Mouse (Mus musculus) ES-E14 (cell line): ENCODE measurements at regions not wholly inside any gene's neighbourhood (a gene's known extent, or its start where the extent isn't known, plus 50 kb on each side); places are given as distances from the start of the nearest gene placed in this dataset.

Source experiments
- DNase-seq: peaks from one replicate; pipeline ENCODE4 v3.0.0-alpha.2; 2013; ENCODE audit warnings: low read depth, low spot score
- H3K27ac ChIP-seq: 2 replicates; pipeline ENCODE4 v1.5.1; 2012; ENCODE audit warnings: low read depth, mild to moderate bottlenecking, low read length, moderate library complexity, mixed read lengths; ENCODE audit not compliant: poor library complexity, insufficient read depth, severe bottlenecking
- H3K36me3 ChIP-seq: 2 replicates; pipeline ENCODE4 v1.6.1; 2012; ENCODE audit warnings: mild to moderate bottlenecking, low read length, moderate library complexity, mixed read lengths; ENCODE audit not compliant: control insufficient read depth, poor library complexity, insufficient read depth, severe bottlenecking
- H3K4me1 ChIP-seq, 2 experiments: fragments of 150-350 bp in 1 of 2; sonication (generic) in 1 of 2; 2 replicates each; pipeline ENCODE4 v1.6.1; 2012; ENCODE audit warnings: low read length in 2 of 2, mild to moderate bottlenecking in 1 of 2, mixed read lengths in 1 of 2; ENCODE audit not compliant: control insufficient read depth in 2 of 2, insufficient read depth in 2 of 2, poor library complexity in 1 of 2
- H3K4me3 ChIP-seq, 2 experiments: fragments of 150-350 bp in 1 of 2; sonication (generic) in 1 of 2; 2 replicates each; pipeline ENCODE4 v1.5.1; 2012; ENCODE audit warnings: low read length in 2 of 2, low read depth in 1 of 2, mild to moderate bottlenecking in 1 of 2, mixed read lengths in 1 of 2; ENCODE audit not compliant: insufficient read depth in 1 of 2, poor library complexity in 1 of 2, severe bottlenecking in 1 of 2
- H3K9ac ChIP-seq: 2 replicates; pipeline ENCODE4 v1.6.1; 2012; ENCODE audit warnings: low read depth, mild to moderate bottlenecking, low read length, mixed read lengths; ENCODE audit not compliant: poor library complexity, insufficient read depth, severe bottlenecking
- H3K9me3 ChIP-seq: fragments of 150-350 bp; sonication (generic); 2 replicates; pipeline ENCODE4 v1.6.1; 2012; ENCODE audit warnings: low read depth, mild to moderate bottlenecking, low read length; ENCODE audit not compliant: control insufficient read depth, insufficient read depth
- CHD2 ChIP-seq: IDR thresholded peaks from 2 replicates; pipeline ENCODE4 v1.6.1; 2014; ENCODE audit warnings: mild to moderate bottlenecking, low read depth, low read length, inconsistent platforms
- HCFC1 ChIP-seq: IDR thresholded peaks from 2 replicates; pipeline ENCODE4 v1.6.1; 2012; ENCODE audit warnings: low read length, inconsistent platforms, borderline replicate concordance; ENCODE audit not compliant: insufficient read depth
- MAFK ChIP-seq: IDR thresholded peaks from 2 replicates; pipeline ENCODE4 v1.6.1; 2014; ENCODE audit warnings: mild to moderate bottlenecking, low read depth, low read length, inconsistent platforms; ENCODE audit not compliant: insufficient read depth
- ZC3H11A ChIP-seq: IDR thresholded peaks from 2 replicates; pipeline ENCODE4 v1.6.1; 2012; ENCODE audit warnings: low read depth, mild to moderate bottlenecking, inconsistent platforms, low read length, borderline replicate concordance
- ZNF384 ChIP-seq: IDR thresholded peaks from 2 replicates; pipeline ENCODE4 v1.6.1; 2012; ENCODE audit warnings: low read depth, low read length, inconsistent platforms
- in situ Hi-C, 2 experiments: fragments of 600-800 bp; cut with MboI; formaldehyde crosslinking; loops; one replicate each; pipeline ENCODE4 v1.15.1; 2025; ENCODE audit warnings: low sequenced_read_pairs in 2 of 2, inconsistent platforms in 1 of 2; ENCODE audit not compliant: unreplicated experiment in 2 of 2

- no peaks in the 10 kb centered on the region for H3K36me3 ChIP-seq
- TF ChIP-seq HCFC1 (no peak), CHD2 (no peak), MAFK (no peak), ZNF384 (no peak), ZC3H11A (no peak)
- in situ Hi-C loops, result loop anchor here in 1 of 2 experiments (25.0 kb wide), 1 partner anchor 480 kb away; no protein-coding TSS in a partner anchor
- no peak overlapping the region for H3K4me3 ChIP-seq
- no peak overlapping the region for H3K27ac ChIP-seq
- no peaks in the 10 kb centered on the region for H3K4me1 ChIP-seq
- no peaks in the 10 kb centered on the region for H3K9me3 ChIP-seq
- no peak overlapping the region for H3K9ac ChIP-seq
- DNase-seq, result peak; percentile 24
Measured at GRCm38 (mm10) chr12:37632368-37632767, 185.2 kb upstream of the Dgkb start.

- no peak overlapping the region for H3K9ac ChIP-seq
- H3K27ac ChIP-seq, result no peak overlapping the region
- in situ Hi-C loops, result loop anchor here in 1 of 2 experiments (25.0 kb wide), 1 partner anchor 479 kb away; no protein-coding TSS in a partner anchor
- H3K4me1 ChIP-seq, result no peaks in the 10 kb centered on the region
- no peaks in the 10 kb centered on the region for H3K9me3 ChIP-seq
- DNase-seq, result no peak
- no peak overlapping the region for H3K4me3 ChIP-seq
- no peaks in the 10 kb centered on the region for H3K36me3 ChIP-seq
- TF ChIP-seq MAFK (no peak), HCFC1 (no peak), ZNF384 (no peak), CHD2 (no peak), ZC3H11A (no peak)
Measured at GRCm38 (mm10) chr12:37633286-37633685, 184.2 kb upstream of the Dgkb start.

GRCm38 (mm10) chr12:37646186-37646585 lies 171.3 kb upstream of the Dgkb start:
- no peak overlapping the region for H3K27ac ChIP-seq
- H3K4me3 ChIP-seq, result no peak overlapping the region
- DNase-seq, result no peak
- H3K4me1 ChIP-seq, result no peaks in the 10 kb centered on the region
- no peaks in the 10 kb centered on the region for H3K36me3 ChIP-seq
- no peak for TF ChIP-seq CHD2
- TF ChIP-seq ZC3H11A, result no peak
- no peak for TF ChIP-seq ZNF384
- no peak for TF ChIP-seq HCFC1
- no peak for TF ChIP-seq MAFK
- no peaks in the 10 kb centered on the region for H3K9me3 ChIP-seq
- in situ Hi-C loops, result loop anchor here in 1 of 2 experiments (25.0 kb wide), 1 partner anchor 466 kb away; no protein-coding TSS in a partner anchor
- H3K9ac ChIP-seq, result no peak overlapping the region

- Histone ChIP-seq H3K4me1 (no peaks in the 10 kb centered on the region), H3K9me3 (0 out of 2 replicates have a peak, but pooled peaks cover 1% of the 10 kb centered on the region), H3K27ac (no peak overlapping the region), H3K4me3 (no peak overlapping the region), H3K36me3 (no peaks in the 10 kb centered on the region), H3K9ac (no peak overlapping the region)
- DNase-seq, result no peak
- TF ChIP-seq MAFK (no peak), HCFC1 (no peak), ZNF384 (no peak), ZC3H11A (no peak), CHD2 (no peak)
- in situ Hi-C loops, result no loop called here
Measured at GRCm38 (mm10) chr12:37653287-37653686, 164.2 kb upstream of the Dgkb start.

GRCm38 (mm10) chr12:37654256-37654655 lies 163.3 kb upstream of the Dgkb start:
- TF ChIP-seq ZNF384 (no peak), MAFK (no peak), CHD2 (no peak), HCFC1 (no peak), ZC3H11A (no peak)
- H3K27ac ChIP-seq, result 0 out of 2 replicates have a peak overlapping the region, but pooled peaks have one; percentile 40
- DNase-seq, result peak; percentile 26
- H3K4me3 ChIP-seq, result no peak overlapping the region
- in situ Hi-C loops, result no loop called here
- H3K36me3 ChIP-seq, result no peaks in the 10 kb centered on the region
- no peak overlapping the region for H3K9ac ChIP-seq
- H3K9me3 ChIP-seq, result 0 out of 2 replicates have a peak, but pooled peaks cover 1% of the 10 kb centered on the region
- H3K4me1 ChIP-seq, result no peaks in the 10 kb centered on the region
